ENCODE assay signal across 24 mouse cellular contexts in genomic region chr16:90971004-90971403, GRCm38 (mm10).
"Had no signal": no experiment of that assay in that cellular context is flagged by ENCODE, and none has a peak within 500 bp of the region (broad histone marks: within the 10 kb centered on the region; RNA-seq: fewer than 3 reads in every experiment).

No protein-coding gene starts in this region.

- H3K27ac ChIP-seq: heart, adult 2 months; heart, embryonic 13.5 days; heart, embryonic 15.5 days; hindbrain, embryonic 13.5 days; hindbrain, embryonic 15.5 days; hindbrain, postnatal 0 days; limb, embryonic 10.5 days; limb, embryonic 12.5 days; liver, embryonic 13.5 days; liver, embryonic 15.5 days had no signal

- DNase-seq: gastrocnemius, postnatal 14 days; gastrocnemius, postnatal 36 days; heart, adult 11 months; heart, adult 2 months; heart, postnatal 14 days; heart, postnatal 36 days; kidney, adult 11 months; kidney, adult 2 months; kidney, adult 9 months; kidney, postnatal 10 days; kidney, postnatal 25 days; kidney, postnatal 4 days; layer of hippocampus, adult 9-11 months; liver; liver, embryonic 13.5 days had no signal

- ATAC-seq: hindbrain, postnatal 0 days; intestine, embryonic 16.5 days had no signal

- H3K4me3 ChIP-seq: heart, adult 2 months; heart, embryonic 13.5 days; heart, embryonic 15.5 days; hindbrain, embryonic 13.5 days; hindbrain, embryonic 15.5 days; limb, embryonic 10.5 days; limb, embryonic 12.5 days; liver, embryonic 13.5 days; liver, embryonic 15.5 days had no signal
